Mouse (Mus musculus) neural tube, embryonic 11.5 days (tissue): Measurements from ENCODE around the gene Bpifa2. TPM values are rescaled to one million over a fixed set of nuclear protein-coding genes. Genes with fewer than 3 reads are reported as not detected.
A peak's percentile ranks its signal among the peaks of the same experiment; 100 is the strongest.

ENCODE experiments used
- ATAC-seq: fragments of 200-750 bp; cut with Nextera tagmentation; 2 replicates; pipeline ENCODE4 v1.8.0; 2017; ENCODE audit warnings: moderate number of reproducible peaks, mild to moderate bottlenecking, moderate TSS enrichment, moderate library complexity; ENCODE audit not compliant: insufficient read depth, low FRiP score, low TSS enrichment
- DNase-seq: peaks from one replicate; pipeline ENCODE4 v3.0.0-alpha.2; 2015; ENCODE audit warnings: low spot score
- H3K27ac ChIP-seq: fragments of 300-500 bp; sonication (generic); 2 replicates; pipeline ENCODE4 v1.5.1; 2014; ENCODE audit warnings: low read depth, mild to moderate bottlenecking, low read length
- H3K27me3 ChIP-seq: fragments of 300-500 bp; sonication (generic); 2 replicates; pipeline ENCODE4 v1.6.1; 2014; ENCODE audit warnings: mild to moderate bottlenecking, low read length, mixed read lengths; ENCODE audit not compliant: control insufficient read depth, insufficient read depth
- H3K36me3 ChIP-seq: fragments of 300-500 bp; sonication (generic); 2 replicates; pipeline ENCODE4 v1.6.1; 2014; ENCODE audit warnings: mild to moderate bottlenecking, low read length, moderate library complexity, mixed read lengths; ENCODE audit not compliant: control insufficient read depth, insufficient read depth
- H3K4me1 ChIP-seq: fragments of 300-500 bp; sonication (generic); 2 replicates; pipeline ENCODE4 v1.6.1; 2014; ENCODE audit warnings: low read length, mixed read lengths; ENCODE audit not compliant: control insufficient read depth, insufficient read depth
- H3K4me2 ChIP-seq: fragments of 300-500 bp; sonication (generic); 2 replicates; pipeline ENCODE4 v1.6.1; 2014; ENCODE audit warnings: low read depth, mild to moderate bottlenecking, moderate library complexity
- H3K4me3 ChIP-seq: fragments of 300-500 bp; sonication (generic); 2 replicates; pipeline ENCODE4 v1.5.1; 2014; ENCODE audit warnings: low read depth, low read length
- H3K9ac ChIP-seq: fragments of 300-500 bp; sonication (generic); 2 replicates; pipeline ENCODE4 v1.6.1; 2014; ENCODE audit warnings: mild to moderate bottlenecking, low read length
- H3K9me3 ChIP-seq: fragments of 300-500 bp; sonication (generic); 2 replicates; pipeline ENCODE4 v1.6.1; 2016; ENCODE audit warnings: low read length; ENCODE audit not compliant: control insufficient read depth
- WGBS: fragments of 180-500 bp; shearing (Covaris S2); extraction: QIAGEN DNeasy Blood & Tissue Kit; methylation state at CpG from one replicate; pipeline ENCODE4 v1.1.7; 2014; 5-methylcytosine and 5-hydroxymethylcytosine counted together
- polyA plus RNA-seq: library from polyadenylated mRNA; unstranded; fragments of >200 nt; fragmentation: Nextera tagmentation; extraction: Ambion mirVana; gene quantifications from 2 replicates; pipeline ENCODE4 v1.2.1, GENCODE M21; 2014

Bpifa2 gene
- polyA plus RNA-seq: not detected in 2 replicates

- Histone ChIP-seq H3K9ac (no peak within 1 kb of the TSS), H3K4me3 (no peak within 1 kb of the TSS), H3K4me1 (no peaks in the 10 kb centered on the region), H3K27ac (no peak within 1 kb of the TSS), H3K9me3 (no peaks in the 10 kb centered on the region), H3K4me2 (no peak within 1 kb of the TSS), H3K36me3 (no peaks in the 10 kb centered on the region), H3K27me3 (no peaks in the 10 kb centered on the region)
- WGBS: 81% methylated on average over 3 of the region's 3 CpGs
- DNase-seq (no peak), ATAC-seq (no peak)
Measured at GRCm38 (mm10) chr2:154007965-154008364, at the start of gene Bpifa2. TSS of gene Bpifa2 (plus strand) at chr2:154008265.

GRCm38 (mm10) chr2:153962821-153963331 is 45.2 kb upstream of the Bpifa2 start:
- Histone ChIP-seq H3K27ac (no peak overlapping the region), H3K27me3 (no peaks in the 10 kb centered on the region), H3K9ac (no peak overlapping the region), H3K36me3 (no peaks in the 10 kb centered on the region), H3K4me2 (no peak overlapping the region), H3K4me3 (no peak overlapping the region), H3K9me3 (no peaks in the 10 kb centered on the region), H3K4me1 (no peaks in the 10 kb centered on the region)
- DNase-seq (no peak), ATAC-seq (no peak)
- 67% methylated on average over 4 of the region's 4 CpGs for WGBS

GRCm38 (mm10) chr2:153963334-153963733 is 44.7 kb upstream of the Bpifa2 start:
- no peaks in the 10 kb centered on the region for H3K9me3 ChIP-seq
- no peak overlapping the region for H3K4me2 ChIP-seq
- no peak overlapping the region for H3K4me3 ChIP-seq
- WGBS: 100% methylated on average over 1 of the region's 1 CpGs
- no peaks in the 10 kb centered on the region for H3K4me1 ChIP-seq
- no peak for ATAC-seq
- H3K27ac ChIP-seq: no peak overlapping the region
- no peaks in the 10 kb centered on the region for H3K36me3 ChIP-seq
- H3K9ac ChIP-seq: no peak overlapping the region
- DNase-seq: no peak
- H3K27me3 ChIP-seq: no peaks in the 10 kb centered on the region

- H3K9ac ChIP-seq: no peak overlapping the region
- H3K4me1 ChIP-seq: no peaks in the 10 kb centered on the region
- 80% methylated on average over 5 of the region's 5 CpGs for WGBS
- H3K4me2 ChIP-seq: no peak overlapping the region
- no peaks in the 10 kb centered on the region for H3K27me3 ChIP-seq
- ATAC-seq (no peak), DNase-seq (no peak)
- no peaks in the 10 kb centered on the region for H3K9me3 ChIP-seq
- H3K36me3 ChIP-seq: no peaks in the 10 kb centered on the region
- no peak overlapping the region for H3K4me3 ChIP-seq
- H3K27ac ChIP-seq: no peak overlapping the region
Measured at GRCm38 (mm10) chr2:153970221-153970620, 37.8 kb upstream of the Bpifa2 start.

- ATAC-seq (no peak), DNase-seq (no peak)
- no peaks in the 10 kb centered on the region for H3K27me3 ChIP-seq
- no peak within 1 kb of the TSS for H3K4me3 ChIP-seq
- H3K27ac ChIP-seq: no peak within 1 kb of the TSS
- H3K4me2 ChIP-seq: no peak within 1 kb of the TSS
- no peaks in the 10 kb centered on the region for H3K36me3 ChIP-seq
- 77% methylated on average over 5 of the region's 5 CpGs for WGBS
- H3K9me3 ChIP-seq: no peaks in the 10 kb centered on the region
- no peaks in the 10 kb centered on the region for H3K4me1 ChIP-seq
- no peak within 1 kb of the TSS for H3K9ac ChIP-seq
Measured at GRCm38 (mm10) chr2:153974582-153974981, 33.5 kb upstream of the Bpifa2 start, which contains the start of gene Bpifa6. TSS of gene Bpifa6 (plus strand) at chr2:153974945.

GRCm38 (mm10) chr2:153995770-153996169 is 12.3 kb upstream of the Bpifa2 start:
- ATAC-seq (peak; percentile 48; the same call in 1 of the 2 replicates), DNase-seq (peak; percentile 77)
- 9% methylated on average over 7 of the region's 7 CpGs for WGBS
- Histone ChIP-seq H3K27ac (no peak overlapping the region), H3K4me3 (no peak overlapping the region), H3K4me2 (no peak overlapping the region), H3K36me3 (no peaks in the 10 kb centered on the region), H3K9me3 (no peaks in the 10 kb centered on the region), H3K27me3 (no peaks in the 10 kb centered on the region), H3K4me1 (no peaks in the 10 kb centered on the region), H3K9ac (no peak overlapping the region)

GRCm38 (mm10) chr2:154000501-154000900 is 7.6 kb upstream of the Bpifa2 start:
- H3K36me3 ChIP-seq: no peaks in the 10 kb centered on the region
- H3K27me3 ChIP-seq: no peaks in the 10 kb centered on the region
- H3K4me1 ChIP-seq: no peaks in the 10 kb centered on the region
- no peak overlapping the region for H3K9ac ChIP-seq
- H3K4me3 ChIP-seq: no peak overlapping the region
- H3K27ac ChIP-seq: no peak overlapping the region
- WGBS: 84% methylated on average over 3 of the region's 3 CpGs
- ATAC-seq (no peak), DNase-seq (no peak)
- no peak overlapping the region for H3K4me2 ChIP-seq
- H3K9me3 ChIP-seq: no peaks in the 10 kb centered on the region

GRCm38 (mm10) chr2:154001056-154001455 is 7.0 kb upstream of the Bpifa2 start:
- Histone ChIP-seq H3K4me2 (no peak overlapping the region), H3K9me3 (no peaks in the 10 kb centered on the region), H3K4me1 (no peaks in the 10 kb centered on the region), H3K4me3 (no peak overlapping the region), H3K36me3 (no peaks in the 10 kb centered on the region), H3K27ac (no peak overlapping the region), H3K9ac (no peak overlapping the region), H3K27me3 (no peaks in the 10 kb centered on the region)
- DNase-seq (no peak), ATAC-seq (no peak)

- ATAC-seq (no peak), DNase-seq (no peak)
- H3K4me3 ChIP-seq: no peak overlapping the region
- H3K36me3 ChIP-seq: no peaks in the 10 kb centered on the region
- H3K9ac ChIP-seq: no peak overlapping the region
- no peaks in the 10 kb centered on the region for H3K9me3 ChIP-seq
- WGBS: 76% methylated on average over 1 of the region's 1 CpGs
- H3K4me1 ChIP-seq: no peaks in the 10 kb centered on the region
- no peak overlapping the region for H3K4me2 ChIP-seq
- no peak overlapping the region for H3K27ac ChIP-seq
- H3K27me3 ChIP-seq: no peaks in the 10 kb centered on the region
Measured at GRCm38 (mm10) chr2:154004456-154004855, 3.6 kb upstream of the Bpifa2 start.
